Mouse (Mus musculus) testis, adult 2 months (tissue): ENCODE data around the gene Tenm4.

ENCODE experiments used
- CTCF ChIP-seq: fragments of 200-500 bp; IDR thresholded peaks from 2 replicates; pipeline ENCODE4 v1.5.1; 2012; ENCODE audit warnings: low read depth, mild to moderate bottlenecking, inconsistent platforms, low read length, moderate library complexity; ENCODE audit not compliant: control insufficient read depth, insufficient read depth, insufficient replicate concordance
- POLR2A ChIP-seq: fragments of 200-500 bp; IDR thresholded peaks from 2 replicates; pipeline ENCODE4 v1.6.1; 2012; ENCODE audit warnings: low read depth, mild to moderate bottlenecking, inconsistent platforms, low read length, moderate library complexity; ENCODE audit not compliant: control insufficient read depth

DNA sequence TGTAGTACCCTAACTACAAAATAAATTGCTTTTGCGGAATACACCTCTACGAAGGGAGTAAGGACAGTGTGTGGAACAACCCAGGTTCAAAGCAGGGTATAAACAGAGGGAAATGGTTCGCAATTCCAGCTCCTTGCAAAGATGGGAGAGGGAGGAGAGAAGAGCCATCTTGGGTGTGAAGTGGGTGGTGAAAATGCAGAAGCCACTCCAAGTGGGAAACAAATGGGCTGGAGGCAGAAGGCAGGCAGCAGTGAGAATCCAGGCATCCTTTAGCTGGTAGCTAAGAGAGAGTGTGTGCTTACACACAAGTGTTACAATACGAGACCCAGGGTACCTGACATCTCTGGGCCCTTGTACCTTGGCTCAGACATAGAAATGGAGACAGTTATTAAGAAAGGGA lies 395.2 kb downstream of the Tenm4 start:
- TF ChIP-seq CTCF (no peak), POLR2A (no peak)
